Mouse (Mus musculus) liver, embryonic 13.5 days (tissue): Measurements from ENCODE around the gene Usp37. TPM values are rescaled to one million over a fixed set of nuclear protein-coding genes. Genes with fewer than 3 reads are reported as not detected.

Experiments
- ATAC-seq: fragments of 200-750 bp; cut with Nextera tagmentation; 2 replicates; pipeline ENCODE4 v1.8.0; 2017; ENCODE audit warnings: low read depth, mild to moderate bottlenecking, moderate number of reproducible peaks, moderate library complexity
- DNase-seq: peaks from one replicate; pipeline ENCODE4 v3.0.0; 2022
- H3K27ac ChIP-seq: fragments of 300-500 bp; sonication (generic); 2 replicates; pipeline ENCODE4 v1.5.1; 2015; ENCODE audit warnings: moderate library complexity, mild to moderate bottlenecking, inconsistent platforms
- H3K27me3 ChIP-seq: fragments of 300-500 bp; sonication (generic); 2 replicates; pipeline ENCODE4 v1.6.1; 2015; ENCODE audit warnings: mild to moderate bottlenecking, inconsistent platforms
- H3K36me3 ChIP-seq: fragments of 300-500 bp; sonication (generic); 2 replicates; pipeline ENCODE4 v1.6.1; 2015; ENCODE audit warnings: mild to moderate bottlenecking, inconsistent platforms
- H3K4me1 ChIP-seq: fragments of 300-500 bp; sonication (generic); replicated peaks from 2 replicates; pipeline ENCODE4 v1.6.1; 2015; ENCODE audit warnings: inconsistent platforms
- H3K4me2 ChIP-seq: fragments of 300-500 bp; sonication (generic); 2 replicates; pipeline ENCODE4 v1.6.1; 2015; ENCODE audit warnings: inconsistent platforms, mild to moderate bottlenecking, moderate library complexity
- H3K4me3 ChIP-seq: fragments of 300-500 bp; sonication (generic); replicated peaks from 2 replicates; pipeline ENCODE4 v1.5.1; 2015; ENCODE audit warnings: mild to moderate bottlenecking, inconsistent platforms
- H3K9ac ChIP-seq: fragments of 300-500 bp; sonication (generic); 2 replicates; pipeline ENCODE4 v1.6.1; 2015; ENCODE audit warnings: mild to moderate bottlenecking, inconsistent platforms
- H3K9me3 ChIP-seq: fragments of 300-500 bp; sonication (generic); replicated peaks from 2 replicates; pipeline ENCODE4 v1.6.1; 2016; ENCODE audit warnings: inconsistent platforms
- WGBS: fragments of 180-500 bp; shearing (Covaris S2); methylation state at CpG from one replicate; pipeline ENCODE4 v1.1.7; 2015; ENCODE audit not compliant: insufficient replicate concordance; 5-methylcytosine and 5-hydroxymethylcytosine counted together
- polyA plus RNA-seq: library from polyadenylated mRNA; unstranded; fragments of >200 nt; fragmentation: Nextera tagmentation; extraction: Ambion mirVana; gene quantifications from 2 replicates; pipeline ENCODE4 v1.2.1, GENCODE M21; 2015

The Usp37 gene
- polyA plus RNA-seq: 13.6 and 16.6 TPM in 2 replicates

- Histone ChIP-seq H3K9ac (no peak within 1 kb of the TSS), H3K4me1 (no peaks in the 10 kb centered on the region), H3K4me2 (no peak within 1 kb of the TSS), H3K9me3 (no peaks in the 10 kb centered on the region), H3K27me3 (peaks cover 20% of the 10 kb centered on the region), H3K4me3 (no peak within 1 kb of the TSS), H3K36me3 (no peaks in the 10 kb centered on the region), H3K27ac (no peak within 1 kb of the TSS)
- WGBS: 60% methylated on average over 4 of the region's 4 CpGs
- ATAC-seq: no peak
- no peak for DNase-seq
These were observed at the start of gene Usp37 for GRCm38 (mm10) chr1:74544184-74544583. Usp37 (minus strand) TSS chr1:74544284.

DNA sequence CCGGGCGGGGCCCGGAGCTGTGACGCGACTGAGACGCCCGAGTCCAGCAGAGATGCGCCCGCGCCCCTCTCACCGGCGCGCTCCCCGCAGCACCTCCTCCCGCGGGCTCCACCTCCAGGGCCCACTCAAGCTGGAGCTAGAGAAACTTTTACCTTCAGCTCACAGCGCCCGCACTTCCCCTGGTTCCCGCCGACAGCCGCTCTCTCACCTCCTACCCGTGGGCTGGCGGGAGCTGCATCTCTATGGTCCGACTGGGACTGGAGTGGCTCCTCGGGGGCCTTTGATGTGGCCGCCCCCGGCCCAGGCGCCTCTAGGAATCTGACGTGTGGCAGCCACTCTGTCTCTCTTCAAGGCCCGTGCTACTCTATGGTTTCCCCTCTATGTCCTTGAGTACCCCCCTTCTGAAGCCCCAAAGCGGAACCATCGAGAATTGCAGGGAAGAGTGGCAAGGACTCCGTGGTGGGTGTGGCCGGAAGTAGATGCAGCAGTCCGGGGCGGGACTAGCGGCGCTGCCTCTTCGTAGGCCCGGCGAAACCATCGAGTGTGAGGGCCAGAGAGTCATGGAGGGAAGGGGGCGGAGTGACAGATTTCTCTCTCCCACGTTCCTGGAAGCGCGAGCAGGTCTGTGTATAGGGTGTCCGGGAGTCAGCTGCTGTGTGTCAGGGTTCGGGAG, 43.8 kb upstream of the Usp37 start, which contains the start of the genes Zfp142 and Bcs1l:
Zfp142 (minus strand) TSS at position 474 of the 673 bp plus-strand sequence.
Bcs1l (plus strand) TSS at position 517 of the 673 bp plus-strand sequence.
- ATAC-seq (peak; percentile 95), DNase-seq (peak; percentile 96)
- under 1% methylated on average over 48 of the region's 48 CpGs for WGBS
- peak within 1 kb of the TSS; percentile 86 for H3K27ac ChIP-seq
- H3K4me2 ChIP-seq: peak within 1 kb of the TSS; percentile 96
- H3K9ac ChIP-seq: peak within 1 kb of the TSS; percentile 81
- peaks cover 35% of the 10 kb centered on the region for H3K36me3 ChIP-seq
- peaks cover 40% of the 10 kb centered on the region for H3K4me1 ChIP-seq
- H3K9me3 ChIP-seq: no peaks in the 10 kb centered on the region
- no peaks in the 10 kb centered on the region for H3K27me3 ChIP-seq
- peak within 1 kb of the TSS; percentile 78 for H3K4me3 ChIP-seq

GRCm38 (mm10) chr1:74587233-74587772, 43.2 kb upstream of the Usp37 start:
- 1% methylated on average over 24 of the region's 24 CpGs for WGBS
- Histone ChIP-seq H3K9me3 (no peaks in the 10 kb centered on the region), H3K27me3 (no peaks in the 10 kb centered on the region), H3K4me3 (peak overlapping the region; percentile 78), H3K4me2 (peak overlapping the region; percentile 96), H3K27ac (peak overlapping the region; percentile 86), H3K9ac (peak overlapping the region; percentile 78), H3K4me1 (peaks cover 40% of the 10 kb centered on the region), H3K36me3 (peaks cover 37% of the 10 kb centered on the region)
- DNase-seq: no peak
- ATAC-seq: no peak

DNA sequence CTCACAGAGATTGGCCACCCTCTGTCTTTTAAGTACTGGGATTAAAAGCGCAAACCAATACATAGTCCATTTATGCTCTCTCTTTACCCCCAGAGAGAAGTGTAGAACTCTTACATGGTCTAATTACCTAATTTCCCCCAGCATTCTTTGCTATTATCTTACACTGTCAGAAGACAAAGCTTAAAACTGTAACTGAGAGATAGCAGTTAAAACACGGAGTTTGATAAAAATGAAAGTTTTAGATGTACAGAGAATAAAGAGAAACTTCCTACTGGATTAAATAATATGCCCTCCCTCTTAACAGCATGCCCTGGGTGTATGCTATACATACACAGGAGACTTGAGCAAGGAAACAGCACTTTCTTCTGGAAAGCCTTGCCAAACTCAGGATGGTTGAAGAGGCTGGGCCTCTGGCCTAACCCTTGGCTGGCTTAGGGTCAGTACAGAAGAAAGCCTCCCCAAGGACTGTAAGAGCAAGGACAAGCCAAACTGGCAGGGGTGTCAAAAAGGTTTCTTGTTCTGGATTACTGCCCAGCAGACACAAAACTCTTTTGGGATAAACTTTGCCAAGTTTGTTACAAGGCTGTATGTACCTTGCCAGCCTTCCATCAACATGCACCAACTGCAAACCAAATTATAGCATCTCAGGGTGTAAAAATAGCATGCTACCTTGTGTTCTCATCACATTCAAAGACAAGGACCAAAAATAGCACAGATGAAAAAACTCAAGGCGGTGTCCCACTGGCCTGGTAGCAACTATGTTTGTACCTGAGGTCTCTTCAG, 40.7 kb upstream of the Usp37 start:
- 0 out of 2 replicates have a peak overlapping the region, but pooled peaks have one; percentile 8 for H3K4me2 ChIP-seq
- H3K27ac ChIP-seq: peak overlapping the region; percentile 50; the same call in 1 of the 2 replicates
- H3K36me3 ChIP-seq: peaks cover 26% of the 10 kb centered on the region
- 66% methylated on average over 3 of the region's 3 CpGs for WGBS
- peak overlapping the region; percentile 47 for H3K9ac ChIP-seq
- no peak for ATAC-seq
- no peak for DNase-seq
- H3K4me1 ChIP-seq: peaks cover 40% of the 10 kb centered on the region
- no peak overlapping the region for H3K4me3 ChIP-seq
- no peaks in the 10 kb centered on the region for H3K9me3 ChIP-seq
- H3K27me3 ChIP-seq: no peaks in the 10 kb centered on the region

DNA sequence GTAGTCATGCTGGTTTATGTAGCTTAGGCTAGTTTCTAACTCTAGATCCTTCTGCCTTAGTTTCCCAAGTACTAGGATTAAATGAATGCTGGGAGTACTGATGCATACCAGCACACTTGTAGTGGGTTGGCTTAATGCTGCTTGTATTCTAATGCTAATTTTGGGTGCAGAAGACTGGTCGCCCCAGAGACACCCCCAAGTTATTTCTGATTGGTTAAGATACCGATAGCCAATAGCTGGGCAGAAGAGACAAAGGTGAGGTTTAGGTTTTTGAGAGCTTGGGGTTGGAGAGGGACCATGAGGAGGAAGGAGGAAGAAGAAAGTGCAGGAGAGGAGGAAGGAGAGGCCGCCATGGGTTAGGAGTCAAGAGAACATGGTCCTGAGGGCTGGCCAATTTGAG, 38.5 kb upstream of the Usp37 start:
- ATAC-seq (no peak), DNase-seq (no peak)
- H3K27ac ChIP-seq: no peak overlapping the region
- H3K36me3 ChIP-seq: peaks cover 45% of the 10 kb centered on the region
- 73% methylated on average over 3 of the region's 3 CpGs for WGBS
- no peaks in the 10 kb centered on the region for H3K9me3 ChIP-seq
- H3K4me3 ChIP-seq: no peak overlapping the region
- no peak overlapping the region for H3K9ac ChIP-seq
- no peaks in the 10 kb centered on the region for H3K27me3 ChIP-seq
- H3K4me2 ChIP-seq: no peak overlapping the region
- H3K4me1 ChIP-seq: peaks cover 30% of the 10 kb centered on the region

GRCm38 (mm10) chr1:74569739-74570719, 25.9 kb upstream of the Usp37 start:
- no peak overlapping the region for H3K4me2 ChIP-seq
- H3K27me3 ChIP-seq: no peaks in the 10 kb centered on the region
- H3K36me3 ChIP-seq: peaks cover 94% of the 10 kb centered on the region
- no peak overlapping the region for H3K27ac ChIP-seq
- no peaks in the 10 kb centered on the region for H3K4me1 ChIP-seq
- H3K9me3 ChIP-seq: no peaks in the 10 kb centered on the region
- WGBS: 86% methylated on average over 29 of the region's 29 CpGs
- DNase-seq (no peak), ATAC-seq (no peak)
- H3K9ac ChIP-seq: no peak overlapping the region
- no peak overlapping the region for H3K4me3 ChIP-seq

DNA sequence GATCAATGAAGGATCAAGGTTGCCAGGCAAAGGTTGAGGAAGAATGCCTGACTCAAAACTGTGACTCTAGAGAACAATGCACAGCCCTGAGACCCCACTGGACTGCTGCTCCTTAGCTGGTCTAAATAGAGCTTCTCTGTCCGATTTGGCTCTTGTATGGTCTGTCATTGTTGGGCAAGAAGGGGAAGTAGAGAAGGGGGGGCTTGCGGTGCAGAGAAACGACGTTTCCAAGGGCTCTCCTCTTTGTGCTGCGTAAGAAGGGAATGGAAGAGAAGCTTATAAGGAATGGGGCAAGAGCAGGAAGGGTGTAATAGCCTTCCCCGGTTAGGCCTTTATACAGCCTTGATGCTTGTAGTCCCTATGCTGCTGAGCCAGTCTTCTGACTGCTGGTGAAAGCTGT, 21.8 kb upstream of the Usp37 start:
- Histone ChIP-seq H3K4me1 (no peaks in the 10 kb centered on the region), H3K36me3 (peaks cover 63% of the 10 kb centered on the region), H3K4me3 (no peak overlapping the region), H3K9me3 (no peaks in the 10 kb centered on the region), H3K4me2 (no peak overlapping the region), H3K9ac (no peak overlapping the region), H3K27ac (no peak overlapping the region), H3K27me3 (no peaks in the 10 kb centered on the region)
- ATAC-seq: no peak
- 63% methylated on average over 6 of the region's 6 CpGs for WGBS
- DNase-seq: no peak

DNA sequence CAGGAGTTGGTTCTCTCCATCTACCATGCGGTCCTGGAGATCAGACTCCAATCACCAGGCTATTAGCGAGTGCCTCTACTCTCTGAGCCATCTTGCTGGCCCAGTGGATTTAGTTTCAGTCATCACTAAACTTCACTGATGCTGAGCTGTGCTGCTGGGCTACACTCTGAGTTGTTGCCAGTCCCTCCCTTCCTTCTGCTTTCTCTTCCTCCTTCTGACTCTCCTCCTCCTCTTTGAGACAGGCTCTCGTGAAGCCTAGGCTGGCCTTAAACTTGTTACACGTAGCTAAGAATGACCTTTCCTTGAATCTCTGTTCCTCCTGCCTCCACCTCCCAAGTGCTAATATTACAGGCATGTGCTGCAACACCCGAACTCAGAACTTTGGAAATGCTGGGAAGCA, 15.0 kb upstream of the Usp37 start:
- Histone ChIP-seq H3K27ac (no peak overlapping the region), H3K4me3 (no peak overlapping the region), H3K27me3 (no peaks in the 10 kb centered on the region), H3K36me3 (peaks cover under 1% of the 10 kb centered on the region; the same call in 1 of the 2 replicates), H3K9ac (no peak overlapping the region), H3K9me3 (no peaks in the 10 kb centered on the region), H3K4me2 (no peak overlapping the region), H3K4me1 (no peaks in the 10 kb centered on the region)
- ATAC-seq (no peak), DNase-seq (no peak)
- 64% methylated on average over 5 of the region's 5 CpGs for WGBS

DNA sequence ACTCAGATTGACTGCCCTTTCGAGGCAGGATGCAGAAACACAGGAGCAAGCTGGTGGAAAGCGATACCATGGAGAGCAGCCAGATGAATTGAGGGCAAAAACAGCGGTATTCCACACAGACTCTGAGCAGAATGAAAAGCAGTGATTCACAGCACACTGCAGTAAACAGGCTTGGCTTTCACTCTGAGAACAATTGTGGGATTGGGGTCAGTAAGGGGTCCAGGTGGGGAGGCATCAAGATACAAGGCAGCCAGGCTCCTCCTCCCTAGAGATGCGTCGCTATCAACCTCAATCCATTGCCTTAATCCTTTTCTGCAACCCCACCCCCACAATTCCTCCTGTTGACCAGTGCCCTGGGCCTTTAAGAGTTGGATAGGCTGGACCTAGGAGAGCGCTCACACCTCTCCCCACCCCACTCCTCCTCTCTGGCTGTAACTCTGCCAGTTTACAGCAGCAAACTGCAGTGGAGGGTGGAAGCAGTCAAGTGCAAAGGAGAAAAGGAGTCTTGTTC, 1.6 kb downstream of the Usp37 start, which contains the start of gene Plcd4:
Plcd4 (plus strand) TSS at position 438 of the 511 bp plus-strand sequence.
- Histone ChIP-seq H3K9me3 (no peaks in the 10 kb centered on the region), H3K27me3 (peaks cover 20% of the 10 kb centered on the region), H3K4me2 (no peak within 1 kb of the TSS), H3K4me1 (no peaks in the 10 kb centered on the region), H3K36me3 (no peaks in the 10 kb centered on the region), H3K27ac (no peak within 1 kb of the TSS), H3K4me3 (no peak within 1 kb of the TSS), H3K9ac (no peak within 1 kb of the TSS)
- DNase-seq (no peak), ATAC-seq (no peak)
- WGBS: 10% methylated on average over 6 of the region's 6 CpGs

GRCm38 (mm10) chr1:74538650-74539049, 5.4 kb downstream of the Usp37 start:
- H3K9ac ChIP-seq: no peak overlapping the region
- ATAC-seq (no peak), DNase-seq (no peak)
- H3K36me3 ChIP-seq: no peaks in the 10 kb centered on the region
- H3K4me1 ChIP-seq: no peaks in the 10 kb centered on the region
- H3K9me3 ChIP-seq: no peaks in the 10 kb centered on the region
- peaks cover 14% of the 10 kb centered on the region for H3K27me3 ChIP-seq
- H3K4me2 ChIP-seq: no peak overlapping the region
- no peak overlapping the region for H3K27ac ChIP-seq
- no peak overlapping the region for H3K4me3 ChIP-seq
